Comparison of ENCODE assay signal across 17 mouse cellular contexts in genomic region chr17:30781046-30781445, GRCm38 (mm10).
"Had no signal": no experiment of that assay in that cellular context is flagged by ENCODE, and none has a peak within 500 bp of the region (broad histone marks: within the 10 kb centered on the region; RNA-seq: fewer than 3 reads in every experiment).

No protein-coding gene starts in this region.

- H3K4me1 ChIP-seq: neural tube, embryonic 12.5 days; neural tube, embryonic 13.5 days; neural tube, embryonic 15.5 days; stomach, embryonic 15.5 days had no signal

- H3K9me3 ChIP-seq: neural tube, embryonic 12.5 days; neural tube, embryonic 13.5 days; neural tube, embryonic 15.5 days; stomach, embryonic 15.5 days had no signal

- H3K36me3 ChIP-seq: neural tube, embryonic 12.5 days; neural tube, embryonic 13.5 days; neural tube, embryonic 15.5 days; stomach, embryonic 15.5 days had no signal

- DNase-seq: retina, postnatal 1 day; right cerebral cortex, adult 18-20 months; right cerebral cortex, postnatal 14 days; right cerebral cortex, postnatal 25 days; right cerebral cortex, postnatal 4 days; spleen, adult 18-20 months; thymus, adult 18-20 months; thymus, adult 2 months; thymus, postnatal 14 days; thymus, postnatal 25 days; thymus, postnatal 36 days; thymus, postnatal 4 days had no signal

- H3K27me3 ChIP-seq: neural tube, embryonic 12.5 days; neural tube, embryonic 13.5 days; neural tube, embryonic 15.5 days; stomach, embryonic 15.5 days had no signal

- H3K4me3 ChIP-seq: neural tube, embryonic 12.5 days; neural tube, embryonic 13.5 days; neural tube, embryonic 15.5 days; stomach, embryonic 15.5 days had no signal

- H3K27ac ChIP-seq: neural tube, embryonic 12.5 days; neural tube, embryonic 13.5 days; neural tube, embryonic 15.5 days; stomach, embryonic 15.5 days; stomach, postnatal 0 days had no signal
